Mouse (Mus musculus) megakaryocyte, embryonic 14.5 days (primary cell): ENCODE data around the gene Rap1gap.

Source experiments
- FLI1 ChIP-seq: IDR thresholded peaks from 2 replicates; pipeline ENCODE4 v1.6.1; 2012; ENCODE audit warnings: low read length, inconsistent platforms, mixed read lengths
- GATA1 ChIP-seq: IDR thresholded peaks from 3 replicates; pipeline ENCODE4 v1.6.1; 2012; ENCODE audit warnings: mixed read lengths, low read length, inconsistent platforms, borderline replicate concordance

DNA sequence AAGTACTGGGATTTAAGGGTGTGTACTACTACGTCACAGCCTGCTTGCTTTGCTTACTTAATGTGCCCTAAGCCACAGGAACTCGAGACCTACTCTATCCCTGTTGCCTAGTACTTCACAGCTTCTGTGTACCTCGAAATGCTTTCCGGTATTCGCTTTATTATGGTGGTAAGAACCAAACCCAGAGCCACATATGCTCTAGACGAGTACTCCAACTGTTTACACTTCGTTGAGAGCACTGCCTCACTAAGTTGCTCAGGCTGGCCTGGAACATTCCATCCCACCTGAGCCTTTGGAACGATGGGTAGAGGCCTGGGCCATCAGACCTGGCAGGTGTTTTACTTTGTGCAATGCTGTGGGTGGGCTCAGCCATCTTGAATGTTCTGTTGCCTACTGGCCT lies 30.8 kb downstream of the Rap1gap start:
- TF ChIP-seq FLI1 = no peak
- no peak for TF ChIP-seq GATA1
